Mouse (Mus musculus) brain, embryonic 18.5 days (tissue): ENCODE measurements around the gene Gm11563.
"Not testable (repeated sequence)": the region's sequence is repeated elsewhere in the genome, so short reads cannot be mapped to it uniquely, and the experiment has no call there.

Experiments used
- DNase-seq: peaks from one replicate; pipeline ENCODE4 v3.0.0-alpha.2; 2012; ENCODE audit warnings: low read depth, low spot score

Gm11563 gene

DNA sequence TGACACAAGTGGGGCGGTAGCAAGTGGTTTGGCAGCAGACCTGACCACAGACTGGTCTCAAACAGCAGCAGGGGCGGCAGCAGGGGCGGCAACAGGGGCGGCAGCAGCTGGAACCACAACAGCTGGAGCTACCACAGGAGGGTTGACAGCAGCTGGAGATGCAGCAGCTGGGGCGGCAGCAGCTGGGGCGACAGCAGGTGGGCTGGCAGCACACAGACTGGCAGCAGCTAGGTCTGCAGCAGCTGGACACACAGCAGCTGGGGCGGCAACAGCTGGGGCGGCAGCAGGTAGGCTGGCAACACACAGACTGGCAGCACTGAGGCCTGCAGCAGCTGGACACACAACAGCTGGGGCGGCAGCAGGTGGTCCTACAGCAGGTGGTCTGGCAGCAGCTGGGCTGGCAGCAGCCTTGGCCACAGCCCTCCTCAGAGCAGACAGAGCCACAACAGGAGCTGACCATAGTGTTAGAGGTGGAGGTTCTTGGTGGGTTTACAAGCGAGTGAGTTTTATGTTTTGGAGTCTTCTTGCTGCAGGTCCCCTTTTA is at the start of gene Gm11563:
Gene Gm11563, minus strand, starts transcription at position 494 of the 544 bp plus-strand sequence.
- not testable (repeated sequence) for DNase-seq

DNA sequence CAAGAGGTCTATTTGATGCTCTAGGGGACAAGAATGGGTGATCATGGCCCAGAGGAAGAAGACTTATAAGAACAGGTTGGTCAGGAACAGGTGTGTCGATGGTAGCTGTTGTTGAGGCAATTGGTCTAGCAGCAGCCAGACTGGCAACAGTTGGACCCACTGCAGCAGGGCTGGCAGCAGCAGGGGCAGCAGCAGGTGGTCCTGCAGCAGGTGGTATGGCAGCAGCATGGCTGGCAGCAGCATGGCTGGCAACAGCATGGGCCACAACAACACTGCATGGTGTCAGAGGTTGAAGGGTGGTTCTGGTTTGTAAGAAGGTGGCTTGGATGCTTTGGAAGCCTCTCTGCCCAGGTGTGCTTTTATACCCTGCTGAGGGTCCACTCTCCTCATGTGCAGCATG is 31.7 kb upstream of the Gm11563 start, which contains the start of gene Gm14190:
Gene Gm14190, minus strand, starts transcription at position 278 of the 400 bp plus-strand sequence.
- DNase-seq = no peak

DNA sequence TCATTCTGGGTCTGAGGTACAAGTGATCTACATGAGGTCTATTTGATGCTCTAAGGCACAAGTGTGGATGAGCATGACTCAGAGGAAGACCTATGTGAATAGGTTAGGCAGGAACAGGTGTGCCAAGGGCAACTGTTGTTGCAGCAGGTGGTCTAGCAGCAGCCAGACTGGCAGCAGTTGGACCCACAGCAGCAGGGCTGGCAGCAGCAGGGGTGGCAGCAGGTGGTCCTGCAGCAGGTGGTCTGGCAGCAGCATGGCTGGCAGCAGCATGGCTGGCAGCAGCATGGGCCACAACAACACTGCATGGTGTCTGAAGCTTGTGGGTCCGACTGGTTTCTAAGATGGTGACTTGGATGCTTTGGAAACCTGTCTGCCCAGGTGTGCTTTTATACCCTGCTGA is 26.5 kb upstream of the Gm11563 start:
- not testable (repeated sequence) for DNase-seq

GRCm38 (mm10) chr11:99683481-99683880 is 24.7 kb upstream of the Gm11563 start:
- DNase-seq = no peak

DNA sequence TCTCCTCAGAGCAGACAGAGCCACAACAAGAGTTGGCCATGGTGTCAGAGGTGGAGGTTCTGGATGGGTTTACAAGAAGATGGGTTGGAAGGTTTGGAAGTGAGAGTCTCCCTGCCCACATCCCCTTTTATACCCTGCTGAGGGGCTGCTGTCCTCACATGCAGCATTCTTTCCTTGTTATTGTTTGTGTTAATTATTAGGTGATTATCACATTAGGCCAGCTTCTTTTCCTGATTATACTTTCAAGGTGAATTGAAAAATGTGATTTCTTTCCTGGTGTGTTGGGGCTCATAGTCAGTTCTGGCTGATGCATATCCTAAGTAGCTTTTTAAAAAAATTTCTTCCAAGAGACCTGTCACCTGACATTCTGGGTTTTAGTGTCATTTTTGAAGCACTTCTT is 7.1 kb upstream of the Gm11563 start, which contains the start of gene Krtap4-6:
Gene Krtap4-6, minus strand, starts transcription at position 101 of the 400 bp plus-strand sequence.
- no peak for DNase-seq

GRCm38 (mm10) chr11:99662802-99663201 is 4.0 kb upstream of the Gm11563 start:
- DNase-seq = no peak

DNA sequence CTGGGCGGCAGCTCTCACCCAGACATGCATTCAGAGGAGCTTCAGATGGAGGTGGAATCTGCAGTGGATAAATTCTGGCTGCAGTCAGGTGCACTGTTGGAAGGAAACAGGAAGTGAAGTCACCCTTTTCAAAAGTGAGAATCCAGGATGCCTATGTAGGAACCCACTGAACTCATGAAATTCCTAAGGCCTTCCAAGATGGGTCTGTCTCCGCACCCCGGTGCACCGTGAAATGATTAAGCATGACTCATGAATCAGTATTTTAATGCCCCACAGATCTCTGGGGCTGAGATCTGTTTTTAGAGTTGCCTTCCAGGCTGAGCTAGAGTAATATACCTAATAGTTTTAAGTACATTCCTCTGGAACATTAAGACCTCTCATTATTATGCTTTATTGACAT is 496 bp upstream of the Gm11563 start:
- DNase-seq = no peak

DNA sequence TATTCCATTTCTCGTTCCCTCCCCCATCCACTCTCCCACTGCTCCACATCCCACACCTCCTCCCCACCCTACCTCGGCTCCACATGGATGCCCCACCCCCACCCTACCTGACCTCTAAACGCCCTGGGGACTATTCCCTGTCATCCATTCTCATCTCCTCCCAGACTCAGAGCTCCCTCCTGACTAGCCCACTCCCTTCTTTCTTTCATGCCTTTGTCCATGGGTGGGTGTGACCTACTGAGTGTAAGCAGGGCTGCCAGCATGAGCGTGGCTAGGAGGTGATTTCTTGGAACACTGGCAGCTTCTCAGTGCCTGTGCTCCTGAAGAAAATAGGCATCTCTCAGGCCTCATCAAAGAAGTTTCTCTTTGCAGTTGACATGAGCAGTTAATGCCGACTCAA is 1.7 kb downstream of the Gm11563 start:
- no peak for DNase-seq

DNA sequence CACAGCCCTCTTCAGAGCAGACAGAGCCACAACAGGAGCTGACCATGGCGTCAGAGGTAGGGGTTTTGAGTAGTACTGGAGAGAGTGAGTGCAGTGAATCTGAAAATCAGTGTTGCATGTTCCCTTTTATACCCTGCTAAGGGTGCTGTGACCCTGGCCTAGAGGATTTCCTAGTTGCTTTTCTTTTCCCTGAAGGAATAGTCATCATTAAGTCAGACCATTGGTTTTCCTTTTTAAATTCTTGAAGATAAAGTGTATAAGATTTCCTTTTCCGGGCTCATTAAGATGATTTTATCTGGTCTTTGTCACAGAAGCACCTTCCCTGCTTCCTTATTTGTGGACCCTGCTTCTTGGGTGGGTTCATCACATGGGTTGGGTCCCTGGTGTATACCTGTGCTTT is 8.6 kb downstream of the Gm11563 start, which contains the start of gene Gm11555:
Gene Gm11555, minus strand, starts transcription at position 101 of the 400 bp plus-strand sequence.
- no peak for DNase-seq

DNA sequence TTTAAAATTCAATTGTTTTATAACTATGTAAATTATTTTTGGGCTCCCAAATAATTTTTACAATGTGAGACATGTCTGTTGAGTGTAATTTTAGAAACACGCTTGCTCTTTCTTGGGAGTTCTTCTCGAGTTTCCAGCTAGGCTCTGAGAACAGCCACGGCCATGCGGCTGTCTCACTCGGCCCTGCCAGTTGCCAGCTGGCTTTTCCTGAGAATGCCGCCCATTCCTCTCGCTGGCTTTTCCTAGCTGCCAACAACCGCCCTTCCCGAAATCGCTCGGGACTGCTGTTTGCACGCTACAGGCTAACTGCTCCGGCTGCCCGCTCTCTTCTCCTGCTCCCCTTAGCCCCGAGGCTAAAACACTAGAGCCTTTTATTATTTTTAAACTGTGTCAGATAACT is 12.3 kb downstream of the Gm11563 start:
- DNase-seq = no peak

- peak; percentile 39 for DNase-seq
Measured at GRCm38 (mm10) chr11:99644351-99644750, 14.4 kb downstream of the Gm11563 start.

GRCm38 (mm10) chr11:99643635-99644139 is 15.1 kb downstream of the Gm11563 start, which contains the start of gene Krtap4-7:
Gene Krtap4-7, minus strand, starts transcription at chr11:99644089.
- not testable (repeated sequence) for DNase-seq

- no peak for DNase-seq
Measured at GRCm38 (mm10) chr11:99640926-99641325, 17.8 kb downstream of the Gm11563 start.

- no peak for DNase-seq
Measured at GRCm38 (mm10) chr11:99637086-99637485, 21.7 kb downstream of the Gm11563 start.

DNA sequence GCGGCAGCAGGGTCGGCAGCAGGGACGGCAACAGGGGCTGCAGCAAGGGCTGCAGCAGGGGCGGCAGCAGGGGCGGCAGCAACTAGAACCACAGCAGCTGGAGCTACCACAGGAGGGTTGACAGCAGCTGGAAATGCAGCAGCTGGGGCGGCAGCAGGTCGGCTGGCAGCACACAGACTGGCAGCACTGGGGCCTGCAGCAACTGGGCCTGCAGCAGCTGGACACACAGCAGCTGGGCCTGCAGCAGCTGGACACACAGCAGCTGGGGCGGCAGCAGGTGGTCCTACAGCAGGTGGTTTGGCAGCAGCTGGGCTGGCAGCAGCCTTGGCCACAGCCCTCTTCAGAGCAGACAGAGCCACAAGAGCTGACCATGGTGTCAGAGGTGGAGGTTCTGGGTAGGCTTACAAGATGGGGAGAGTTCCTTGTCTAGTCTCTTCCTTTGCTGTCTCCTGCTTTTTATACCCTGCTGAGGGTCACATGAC is 24.1 kb downstream of the Gm11563 start, which contains the start of gene Krtap4-2:
Gene Krtap4-2, minus strand, starts transcription at position 432 of the 482 bp plus-strand sequence.
- DNase-seq = no peak

- DNase-seq = no peak
Measured at GRCm38 (mm10) chr11:99633293-99633692, 25.5 kb downstream of the Gm11563 start.

- DNase-seq = no peak
Measured at GRCm38 (mm10) chr11:99630890-99631289, 27.9 kb downstream of the Gm11563 start.

DNA sequence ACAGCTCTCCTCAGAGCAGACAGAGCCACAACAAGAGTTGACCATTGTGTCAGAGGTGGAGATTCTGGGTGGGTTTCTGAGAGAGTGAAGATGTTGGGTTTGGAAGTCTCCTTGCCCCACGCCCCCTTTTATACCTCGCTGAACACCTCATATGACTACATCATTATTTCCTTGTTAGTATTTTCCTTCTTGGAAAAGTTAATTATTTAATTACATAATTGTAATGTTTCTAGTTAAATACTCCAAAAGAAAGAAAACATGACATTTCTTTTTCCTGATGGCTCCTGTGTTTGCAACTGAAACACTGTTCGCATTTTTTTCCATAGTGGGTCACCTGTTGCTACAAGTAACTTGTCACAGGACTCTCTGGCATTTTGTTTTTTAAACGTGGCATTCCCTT is 30.6 kb downstream of the Gm11563 start, which contains the start of gene Krtap4-1:
Gene Krtap4-1, minus strand, starts transcription at position 101 of the 400 bp plus-strand sequence.
- DNase-seq = no peak

DNA sequence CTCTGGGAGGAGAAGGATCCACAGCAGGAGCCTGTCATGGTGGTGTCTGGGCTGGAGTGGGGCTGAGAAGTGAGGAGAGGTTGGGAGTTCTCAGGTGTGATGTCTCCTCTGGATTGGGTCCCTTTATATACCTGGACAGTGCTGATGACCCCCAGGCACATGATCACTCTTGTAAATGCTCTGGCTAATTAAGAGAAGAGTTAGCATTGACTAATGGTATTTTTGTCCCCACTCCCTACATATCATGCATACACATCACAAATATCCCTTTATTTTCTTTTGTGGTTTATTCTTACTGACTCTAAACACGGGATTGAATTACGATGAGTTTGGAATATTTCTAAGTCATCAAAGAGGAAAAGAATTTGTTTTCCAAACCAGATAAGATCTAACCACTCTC is 38.4 kb downstream of the Gm11563 start, which contains the start of gene Gm11562:
Gene Gm11562, minus strand, starts transcription at position 101 of the 400 bp plus-strand sequence.
- no peak for DNase-seq

DNA sequence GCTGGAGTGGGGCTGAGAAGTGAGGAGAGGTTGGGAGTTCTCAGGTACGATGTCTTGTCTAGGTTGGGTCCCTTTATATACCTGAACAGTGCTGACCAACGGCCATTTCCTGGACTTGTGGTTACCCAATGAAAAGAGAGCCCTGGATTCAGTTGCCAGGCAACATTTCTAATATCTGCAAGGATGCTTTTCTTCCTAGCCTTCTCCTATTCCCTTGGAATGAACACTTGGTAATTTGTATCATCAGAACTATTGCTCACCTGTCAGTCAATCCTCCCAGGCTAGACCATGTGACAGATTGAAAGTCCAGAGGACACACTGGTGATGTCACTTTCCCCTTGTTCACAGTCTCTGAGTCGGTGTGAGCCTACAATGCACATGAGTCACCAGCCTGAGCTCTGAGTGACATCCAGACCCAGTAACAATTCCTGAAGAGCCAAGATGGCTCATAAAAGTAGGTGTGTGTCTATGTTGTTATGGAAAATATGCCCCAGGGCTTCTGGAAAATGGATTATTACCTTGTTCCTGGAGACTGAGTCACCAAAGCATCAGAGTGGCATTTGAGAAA is 43.9 kb downstream of the Gm11563 start, which contains the start of gene Krtap2-4:
Gene Krtap2-4, minus strand, starts transcription at position 51 of the 568 bp plus-strand sequence.
- no peak for DNase-seq

DNA sequence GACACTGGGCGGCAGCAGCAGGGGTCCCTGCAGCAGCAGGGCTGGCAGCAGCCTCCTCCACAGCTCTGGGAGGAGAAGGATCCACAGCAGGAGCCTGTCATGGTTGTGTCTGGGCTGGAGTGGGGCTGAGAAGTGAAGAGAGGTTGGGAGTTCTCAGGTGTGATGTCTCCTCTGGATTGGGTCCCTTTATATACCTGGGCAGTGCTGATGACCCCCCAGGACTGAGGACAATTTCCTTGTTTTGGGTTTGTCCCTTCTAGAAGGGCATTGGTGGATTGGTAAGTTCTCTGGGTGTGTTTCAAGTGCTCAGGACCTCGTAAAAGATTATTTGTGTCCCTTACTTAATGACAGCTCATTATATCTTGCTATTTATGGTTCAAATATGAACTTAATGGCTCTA is 48.7 kb downstream of the Gm11563 start, which contains the start of gene Gm11937:
Gene Gm11937, minus strand, starts transcription at position 101 of the 400 bp plus-strand sequence.
- DNase-seq = not testable (repeated sequence)

DNA sequence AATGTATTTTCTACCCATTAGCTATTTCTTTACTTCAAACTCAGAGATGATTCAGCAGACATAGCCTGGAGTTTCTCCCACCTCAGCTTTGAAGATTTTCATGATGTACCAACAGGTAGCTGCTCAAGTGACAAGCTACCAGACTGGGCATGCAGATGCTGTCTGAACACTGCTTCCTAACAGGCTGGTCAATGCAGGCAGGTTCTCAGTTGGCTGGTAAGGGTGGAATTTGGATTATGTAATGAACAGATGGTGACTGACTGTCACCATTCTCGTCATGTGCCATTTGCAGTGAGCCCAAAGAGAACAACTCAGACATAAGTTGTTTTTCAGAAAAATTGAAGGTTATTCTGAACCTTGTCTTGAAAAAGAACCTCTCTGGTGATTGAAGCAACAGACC is 49.6 kb downstream of the Gm11563 start:
- no peak for DNase-seq
